Mouse (Mus musculus): Measurements from ENCODE around the gene Tpcn1. TPM values are rescaled to one million over a fixed set of nuclear protein-coding genes. Genes with fewer than 3 reads are reported as not detected.

Tpcn1 gene
- polyA plus RNA-seq, 1 experiment from 2014 or later, result 26.5 TPM

GRCm38 (mm10) chr5:120527296-120527964 is 61.0 kb downstream of the Tpcn1 start:
- Histone ChIP-seq H3K4me2 (replicated peaks; ENCODE audit: low read depth, low read length) (no peak overlapping the region), H3K4me1 (ENCODE audit: control insufficient read depth, insufficient read depth, low read length) (no peaks in the 10 kb centered on the region), H3K36me3 (ENCODE audit: control insufficient read depth, insufficient read depth, low read length) (no peaks in the 10 kb centered on the region; the same call in 1 of the 2 replicates), H3K27me3 (ENCODE audit: control insufficient read depth, insufficient read depth, low read length) (no peaks in the 10 kb centered on the region), H3K9ac (replicated peaks; ENCODE audit: low read depth, low read length) (no peak overlapping the region), H3K4me3 (ENCODE audit: low read depth, low read length) (no peak overlapping the region), H3K27ac (ENCODE audit: low read length) (no peak overlapping the region), H3K9me3 (ENCODE audit: control insufficient read depth, low read depth, low read length) (no peaks in the 10 kb centered on the region)
- 79% methylated on average over 17 of the region's 20 CpGs for WGBS
- no peak for ATAC-seq (ENCODE audit: insufficient number of reproducible peaks, insufficient read depth, low FRiP score, low read depth)

- H3K36me3 ChIP-seq (ENCODE audit: control insufficient read depth, insufficient read depth, low read length), result no peaks in the 10 kb centered on the region; the same call in 1 of the 2 replicates
- H3K27ac ChIP-seq (ENCODE audit: low read length), result no peak overlapping the region
- no peaks in the 10 kb centered on the region for H3K9me3 ChIP-seq (ENCODE audit: control insufficient read depth, low read depth, low read length)
- H3K4me1 ChIP-seq (ENCODE audit: control insufficient read depth, insufficient read depth, low read length), result no peaks in the 10 kb centered on the region
- no peaks in the 10 kb centered on the region for H3K27me3 ChIP-seq (ENCODE audit: control insufficient read depth, insufficient read depth, low read length)
- H3K4me3 ChIP-seq (ENCODE audit: low read depth, low read length), result no peak overlapping the region
- H3K4me2 ChIP-seq (replicated peaks; ENCODE audit: low read depth, low read length), result no peak overlapping the region
- WGBS, result 50% methylated on average over 11 of the region's 11 CpGs
- no peak for ATAC-seq (ENCODE audit: insufficient number of reproducible peaks, insufficient read depth, low FRiP score, low read depth)
- no peak overlapping the region for H3K9ac ChIP-seq (replicated peaks; ENCODE audit: low read depth, low read length)
Observed at GRCm38 (mm10) chr5:120526311-120526710, 62.2 kb downstream of the Tpcn1 start.

DNA sequence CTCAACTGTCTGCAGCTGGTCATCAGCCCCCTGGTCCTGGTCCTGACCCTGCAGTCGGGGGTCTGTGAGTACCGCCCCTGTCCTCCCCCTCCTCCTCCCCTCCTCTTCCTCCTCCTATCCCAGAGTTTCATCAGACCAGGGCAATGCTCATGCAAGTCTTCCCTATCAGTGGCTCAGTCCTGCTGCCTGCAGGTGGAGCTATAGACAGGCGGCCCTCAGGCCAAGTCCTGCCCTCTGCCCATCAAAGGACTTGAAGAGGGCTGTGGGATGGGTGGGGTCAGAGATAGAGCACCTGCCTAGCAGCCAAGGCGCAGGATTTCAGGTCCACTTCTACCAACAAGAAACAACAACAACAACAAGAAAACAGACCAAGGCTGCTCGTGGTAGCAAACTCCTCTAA is 62.7 kb downstream of the Tpcn1 start:
- Histone ChIP-seq H3K4me2 (replicated peaks; ENCODE audit: low read depth, low read length) (no peak overlapping the region), H3K9me3 (ENCODE audit: control insufficient read depth, low read depth, low read length) (no peaks in the 10 kb centered on the region), H3K36me3 (ENCODE audit: control insufficient read depth, insufficient read depth, low read length) (no peaks in the 10 kb centered on the region; the same call in 1 of the 2 replicates), H3K4me3 (ENCODE audit: low read depth, low read length) (no peak overlapping the region), H3K27ac (ENCODE audit: low read length) (no peak overlapping the region), H3K9ac (replicated peaks; ENCODE audit: low read depth, low read length) (no peak overlapping the region), H3K27me3 (ENCODE audit: control insufficient read depth, insufficient read depth, low read length) (no peaks in the 10 kb centered on the region), H3K4me1 (ENCODE audit: control insufficient read depth, insufficient read depth, low read length) (no peaks in the 10 kb centered on the region)
- 27% methylated on average over 5 of the region's 5 CpGs for WGBS
- ATAC-seq (ENCODE audit: insufficient number of reproducible peaks, insufficient read depth, low FRiP score, low read depth), result no peak

GRCm38 (mm10) chr5:120524736-120525135 is 63.7 kb downstream of the Tpcn1 start:
- Histone ChIP-seq H3K27ac (ENCODE audit: low read length) (no peak overlapping the region), H3K36me3 (ENCODE audit: control insufficient read depth, insufficient read depth, low read length) (no peaks in the 10 kb centered on the region; the same call in 1 of the 2 replicates), H3K9me3 (ENCODE audit: control insufficient read depth, low read depth, low read length) (no peaks in the 10 kb centered on the region), H3K4me1 (ENCODE audit: control insufficient read depth, insufficient read depth, low read length) (no peaks in the 10 kb centered on the region), H3K4me2 (replicated peaks; ENCODE audit: low read depth, low read length) (no peak overlapping the region), H3K27me3 (ENCODE audit: control insufficient read depth, insufficient read depth, low read length) (no peaks in the 10 kb centered on the region), H3K4me3 (ENCODE audit: low read depth, low read length) (no peak overlapping the region), H3K9ac (replicated peaks; ENCODE audit: low read depth, low read length) (no peak overlapping the region)
- ATAC-seq (ENCODE audit: insufficient number of reproducible peaks, insufficient read depth, low FRiP score, low read depth), result no peak
- WGBS, result 96% methylated on average over 2 of the region's 2 CpGs

- no peak overlapping the region for H3K27ac ChIP-seq (ENCODE audit: low read length)
- WGBS, result 72% methylated on average over 3 of the region's 3 CpGs
- no peak overlapping the region for H3K4me2 ChIP-seq (replicated peaks; ENCODE audit: low read depth, low read length)
- H3K4me3 ChIP-seq (ENCODE audit: low read depth, low read length), result no peak overlapping the region
- no peaks in the 10 kb centered on the region for H3K4me1 ChIP-seq (ENCODE audit: control insufficient read depth, insufficient read depth, low read length)
- no peaks in the 10 kb centered on the region for H3K9me3 ChIP-seq (ENCODE audit: control insufficient read depth, low read depth, low read length)
- no peak for ATAC-seq (ENCODE audit: insufficient number of reproducible peaks, insufficient read depth, low FRiP score, low read depth)
- H3K36me3 ChIP-seq (ENCODE audit: control insufficient read depth, insufficient read depth, low read length), result no peaks in the 10 kb centered on the region; the same call in 1 of the 2 replicates
- H3K9ac ChIP-seq (replicated peaks; ENCODE audit: low read depth, low read length), result no peak overlapping the region
- no peaks in the 10 kb centered on the region for H3K27me3 ChIP-seq (ENCODE audit: control insufficient read depth, insufficient read depth, low read length)
Observed at GRCm38 (mm10) chr5:120522649-120523048, 65.8 kb downstream of the Tpcn1 start.

DNA sequence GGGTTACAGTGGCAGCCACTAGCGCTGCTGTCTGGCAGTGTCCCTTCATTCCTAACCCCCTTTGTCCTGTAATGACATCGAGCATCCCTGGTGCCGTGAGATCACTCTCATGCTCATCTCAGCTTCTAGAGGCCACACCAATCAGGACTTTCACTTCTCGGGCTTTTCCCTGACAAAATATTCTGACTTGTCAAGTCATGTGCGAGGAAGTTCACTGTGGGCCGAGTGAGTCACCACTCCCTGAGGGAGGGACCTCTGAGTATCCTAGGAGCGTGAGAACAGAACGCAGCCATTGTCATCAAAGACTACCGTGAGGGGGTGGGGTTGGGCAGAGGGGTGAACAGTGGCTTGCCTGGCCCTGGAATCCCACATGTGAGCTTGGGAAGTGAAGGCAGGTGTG is 70.9 kb downstream of the Tpcn1 start:
- Histone ChIP-seq H3K4me1 (ENCODE audit: control insufficient read depth, insufficient read depth, low read length) (peaks cover 22% of the 10 kb centered on the region), H3K27me3 (ENCODE audit: control insufficient read depth, insufficient read depth, low read length) (no peaks in the 10 kb centered on the region), H3K36me3 (ENCODE audit: control insufficient read depth, insufficient read depth, low read length) (no peaks in the 10 kb centered on the region), H3K9ac (replicated peaks; ENCODE audit: low read depth, low read length) (no peak overlapping the region), H3K27ac (ENCODE audit: low read length) (0 out of 2 replicates have a peak overlapping the region, but pooled peaks have one; percentile 10), H3K9me3 (ENCODE audit: control insufficient read depth, low read depth, low read length) (no peaks in the 10 kb centered on the region), H3K4me2 (replicated peaks; ENCODE audit: low read depth, low read length) (no peak overlapping the region), H3K4me3 (ENCODE audit: low read depth, low read length) (no peak overlapping the region)
- no peak for ATAC-seq (ENCODE audit: insufficient number of reproducible peaks, insufficient read depth, low FRiP score, low read depth)
- WGBS, result 61% methylated on average over 9 of the region's 9 CpGs

GRCm38 (mm10) chr5:120516221-120516984 is 72.1 kb downstream of the Tpcn1 start:
- Histone ChIP-seq H3K27ac (ENCODE audit: low read length) (no peak overlapping the region), H3K4me2 (replicated peaks; ENCODE audit: low read depth, low read length) (no peak overlapping the region), H3K36me3 (ENCODE audit: control insufficient read depth, insufficient read depth, low read length) (no peaks in the 10 kb centered on the region), H3K4me1 (ENCODE audit: control insufficient read depth, insufficient read depth, low read length) (peaks cover 29% of the 10 kb centered on the region), H3K9me3 (ENCODE audit: control insufficient read depth, low read depth, low read length) (no peaks in the 10 kb centered on the region), H3K9ac (replicated peaks; ENCODE audit: low read depth, low read length) (no peak overlapping the region), H3K4me3 (ENCODE audit: low read depth, low read length) (no peak overlapping the region), H3K27me3 (ENCODE audit: control insufficient read depth, insufficient read depth, low read length) (no peaks in the 10 kb centered on the region)
- no peak; the same call in 1 of the 2 replicates for ATAC-seq (ENCODE audit: insufficient number of reproducible peaks, insufficient read depth, low FRiP score, low read depth)
- 47% methylated on average over 15 of the region's 15 CpGs for WGBS

GRCm38 (mm10) chr5:120515451-120515850 is 73.0 kb downstream of the Tpcn1 start:
- peak overlapping the region; percentile 63; the same call in 1 of the 2 replicates for H3K27ac ChIP-seq (ENCODE audit: low read length)
- H3K4me1 ChIP-seq (ENCODE audit: control insufficient read depth, insufficient read depth, low read length), result peaks cover 29% of the 10 kb centered on the region
- H3K4me2 ChIP-seq (replicated peaks; ENCODE audit: low read depth, low read length), result no peak overlapping the region
- H3K9me3 ChIP-seq (ENCODE audit: control insufficient read depth, low read depth, low read length), result no peaks in the 10 kb centered on the region
- H3K27me3 ChIP-seq (ENCODE audit: control insufficient read depth, insufficient read depth, low read length), result no peaks in the 10 kb centered on the region
- 77% methylated on average over 7 of the region's 7 CpGs for WGBS
- no peaks in the 10 kb centered on the region for H3K36me3 ChIP-seq (ENCODE audit: control insufficient read depth, insufficient read depth, low read length)
- no peak for ATAC-seq (ENCODE audit: insufficient number of reproducible peaks, insufficient read depth, low FRiP score, low read depth)
- H3K9ac ChIP-seq (replicated peaks; ENCODE audit: low read depth, low read length), result no peak overlapping the region
- H3K4me3 ChIP-seq (ENCODE audit: low read depth, low read length), result no peak overlapping the region
